Mouse (Mus musculus): ENCODE data around the gene H2-Q4.
"Not testable (repeated sequence)": the region's sequence is repeated elsewhere in the genome, so short reads cannot be mapped to it uniquely, and the experiment has no call there.

H2-Q4 gene

GRCm38 (mm10) chr17:35379369-35379728, at the start of gene H2-Q4:
Gene H2-Q4 (plus strand): TSS chr17:35379617.
- no peak for TF ChIP-seq GATA4 (IDR thresholded peaks at IDR 0.05; ENCODE audit: insufficient replicate concordance, low read length)

- no peak for TF ChIP-seq GATA4 (IDR thresholded peaks at IDR 0.05; ENCODE audit: insufficient replicate concordance, low read length)
These were observed 37.2 kb upstream of the H2-Q4 start, which contains the start of gene H2-Q2 for GRCm38 (mm10) chr17:35342071-35342671. Gene H2-Q2 (plus strand): TSS chr17:35342242.

DNA sequence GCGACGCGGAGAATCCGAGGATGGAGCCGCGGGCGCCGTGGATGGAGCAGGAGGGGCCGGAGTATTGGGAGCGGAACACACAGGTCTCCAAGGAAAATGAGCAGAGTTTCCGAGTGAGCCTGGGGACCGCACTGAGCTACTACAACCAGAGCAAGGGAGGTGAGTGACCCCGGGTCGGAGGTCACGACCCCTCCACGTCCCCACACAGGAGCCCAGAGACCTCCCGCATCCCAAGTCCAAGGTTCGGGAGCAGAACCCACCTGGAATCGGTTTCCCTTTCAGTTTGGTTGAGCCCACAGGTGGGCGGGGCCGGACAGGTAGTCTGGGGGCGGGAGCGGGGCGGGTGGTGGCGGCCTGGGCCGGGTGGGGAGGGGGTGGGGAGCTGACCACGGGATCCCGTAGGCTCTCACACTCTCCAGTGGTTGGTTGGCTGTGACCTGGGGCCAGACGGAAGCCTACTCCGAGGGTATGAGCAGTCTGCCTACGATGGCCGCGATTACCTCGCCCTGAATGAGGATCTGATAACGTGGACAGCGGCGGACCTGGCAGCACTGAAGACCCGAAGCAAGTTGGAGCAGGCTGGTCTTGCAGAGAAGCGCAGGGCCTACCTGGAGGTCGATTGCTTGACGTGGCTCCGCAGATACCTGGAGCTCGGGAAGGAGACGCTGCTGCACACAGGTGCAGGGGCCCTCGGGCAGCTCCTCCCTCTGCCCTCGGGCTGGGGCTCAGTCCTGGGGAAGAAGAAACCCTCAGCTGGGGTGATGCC, 36.5 kb upstream of the H2-Q4 start:
- no peak for TF ChIP-seq GATA4 (IDR thresholded peaks at IDR 0.05; ENCODE audit: insufficient replicate concordance, low read length)

DNA sequence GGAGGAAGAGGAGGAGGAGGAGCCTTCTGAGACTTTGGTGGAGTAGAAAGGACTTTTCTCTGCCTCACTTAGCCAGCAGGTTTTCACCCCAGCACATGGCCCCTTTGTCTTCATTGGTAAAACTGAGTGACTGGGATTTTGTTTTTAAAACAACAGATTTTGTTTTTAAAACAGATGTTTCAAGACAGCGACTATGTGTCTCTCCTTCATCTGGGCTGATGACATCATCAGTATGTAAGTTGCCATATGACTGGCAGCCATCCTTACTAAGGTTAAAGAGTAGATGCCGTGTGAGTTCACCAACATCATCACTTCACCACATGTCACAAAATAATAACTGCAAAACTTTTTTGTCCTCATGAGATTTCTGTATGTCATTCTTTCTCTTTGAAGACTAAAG, 25.3 kb upstream of the H2-Q4 start:
- no peak for TF ChIP-seq GATA4 (IDR thresholded peaks at IDR 0.05; ENCODE audit: insufficient replicate concordance, low read length)

GRCm38 (mm10) chr17:35357086-35357485, 22.3 kb upstream of the H2-Q4 start:
- no peak for TF ChIP-seq GATA4 (IDR thresholded peaks at IDR 0.05; ENCODE audit: insufficient replicate concordance, low read length)

DNA sequence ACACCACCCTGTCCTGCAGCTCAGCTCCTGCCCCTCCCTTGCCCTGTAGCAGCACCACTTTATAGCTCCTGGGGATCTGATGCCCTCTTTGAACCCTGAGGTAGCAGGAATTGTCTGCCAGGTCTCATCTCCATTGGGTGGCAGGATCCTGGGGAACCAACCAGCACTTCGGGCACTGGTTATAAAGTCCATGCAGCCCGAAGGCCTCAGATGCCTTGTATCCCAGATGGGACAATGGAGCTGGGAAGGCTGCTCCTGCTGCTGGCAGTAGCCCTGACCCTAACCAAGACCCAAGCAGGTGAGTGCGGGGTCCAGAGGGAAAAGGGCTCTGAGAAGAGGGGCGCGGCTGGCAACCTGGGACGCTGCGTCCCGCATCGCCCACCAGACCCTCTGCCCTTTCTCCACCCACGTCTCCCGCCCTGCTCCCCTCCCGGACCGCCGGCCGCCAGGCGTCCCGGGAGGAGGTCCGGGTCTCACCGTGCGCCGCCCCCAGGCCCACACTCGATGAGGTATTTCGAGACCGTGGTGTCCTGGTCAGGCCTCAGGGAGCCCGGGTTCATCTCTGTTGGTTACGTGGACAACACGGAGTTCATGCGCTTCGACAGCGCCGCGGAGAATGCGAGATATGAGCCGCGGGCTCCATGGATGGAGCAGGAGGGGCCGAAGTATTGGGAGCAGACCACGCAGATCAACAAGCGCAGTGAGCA, 20.5 kb upstream of the H2-Q4 start:
- TF ChIP-seq GATA4 (IDR thresholded peaks at IDR 0.05; ENCODE audit: insufficient replicate concordance, low read length) = no peak

DNA sequence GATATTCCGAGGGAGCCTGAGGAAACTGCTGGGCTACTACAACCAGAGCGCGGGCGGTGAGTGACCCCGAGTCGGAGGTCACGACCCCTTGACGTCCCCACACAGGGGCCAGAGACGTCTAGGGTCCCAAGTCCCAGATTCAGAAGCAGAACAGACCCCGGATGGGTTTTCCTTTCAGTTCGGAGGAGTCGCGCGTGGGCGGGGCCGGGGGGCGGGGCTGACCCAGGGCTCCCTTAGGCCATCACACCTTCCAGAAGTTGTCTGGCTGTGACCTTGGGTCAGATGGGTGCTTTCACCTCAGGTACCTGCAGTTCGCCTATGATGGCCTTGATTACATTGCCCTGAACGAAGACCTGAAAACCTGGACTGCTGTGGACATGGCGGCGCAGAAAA, 20.0 kb upstream of the H2-Q4 start:
- no peak for TF ChIP-seq GATA4 (IDR thresholded peaks at IDR 0.05; ENCODE audit: insufficient replicate concordance, low read length)

DNA sequence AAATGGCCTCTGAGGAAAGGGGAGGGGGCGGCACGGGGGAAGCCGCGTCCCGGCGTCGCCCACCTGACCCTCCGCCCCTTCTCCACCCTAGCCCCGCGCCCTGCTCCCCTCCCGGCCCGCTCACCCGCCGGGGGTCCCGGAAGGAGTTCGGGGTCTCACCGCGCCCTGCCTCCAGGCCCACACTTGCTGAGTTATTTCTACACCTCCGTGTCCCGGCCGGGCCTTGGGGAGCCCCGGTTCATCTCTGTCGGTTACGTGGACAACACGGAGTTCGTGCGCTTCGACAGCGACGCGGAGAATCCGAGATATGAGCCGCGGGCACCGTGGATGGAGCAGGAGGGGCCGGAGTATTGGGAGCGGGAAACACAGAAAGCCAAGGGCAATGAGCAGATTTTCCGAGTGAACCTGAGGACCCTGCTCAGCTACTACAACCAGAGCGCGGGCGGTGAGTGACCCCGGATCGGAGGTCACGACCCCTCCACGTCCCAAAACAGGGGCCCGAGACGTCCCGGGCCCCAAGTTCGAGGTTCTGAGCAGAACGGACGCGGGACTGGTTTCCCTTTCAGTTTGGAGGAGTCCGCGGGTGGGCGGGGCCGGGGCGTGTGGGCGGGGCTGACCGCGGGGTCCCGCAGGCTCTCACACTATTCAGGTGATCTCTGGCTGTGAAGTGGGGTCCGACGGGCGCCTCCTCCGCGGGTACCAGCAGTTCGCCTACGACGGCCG, 473 bp downstream of the H2-Q4 start:
- peak; percentile 11; the same call in 1 of the 2 replicates for TF ChIP-seq GATA4 (IDR thresholded peaks at IDR 0.05; ENCODE audit: insufficient replicate concordance, low read length)

GRCm38 (mm10) chr17:35418772-35419171, 39.4 kb downstream of the H2-Q4 start:
- TF ChIP-seq GATA4 (IDR thresholded peaks at IDR 0.05; ENCODE audit: insufficient replicate concordance, low read length) = no peak

- not testable (repeated sequence) for TF ChIP-seq GATA4 (IDR thresholded peaks at IDR 0.05; ENCODE audit: insufficient replicate concordance, low read length)
These were observed 45.4 kb downstream of the H2-Q4 start, which contains the start of gene H2-Q6 for GRCm38 (mm10) chr17:35424624-35425416. Gene H2-Q6 (plus strand): TSS chr17:35424850.

All from liver, adult (tissue).